Mouse (Mus musculus) G1E (cell line): ENCODE data around the gene Polm.

Source experiments
- CTCF ChIP-seq: IDR thresholded peaks from 2 replicates; pipeline ENCODE4 v1.5.1; 2012; ENCODE audit warnings: low read depth, low read length, inconsistent platforms, mixed read lengths
- GATA1 ChIP-seq: IDR thresholded peaks from 2 replicates; pipeline ENCODE4 v1.6.1; 2012; ENCODE audit warnings: borderline replicate concordance, low read length, inconsistent platforms, mixed read lengths
- GATA2 ChIP-seq: IDR thresholded peaks from 2 replicates; pipeline ENCODE4 v1.6.1; 2012; ENCODE audit warnings: low read depth, low read length, inconsistent platforms, borderline replicate concordance
- POLR2AphosphoS5 ChIP-seq: IDR thresholded peaks from 2 replicates; pipeline ENCODE4 v1.6.1; 2012; ENCODE audit warnings: low read depth, low read length, inconsistent platforms; ENCODE audit not compliant: insufficient replicate concordance
- TAL1 ChIP-seq: conservative IDR thresholded peaks from 2 replicates; pipeline ENCODE4 v1.6.1; 2012; ENCODE audit warnings: low read depth, low read length, inconsistent platforms, mixed read lengths

- TF ChIP-seq CTCF, result no peak
- TF ChIP-seq GATA1, result no peak
- no peak for TF ChIP-seq POLR2AphosphoS5
- no peak for TF ChIP-seq TAL1
- no peak for TF ChIP-seq GATA2
Measured at GRCm38 (mm10) chr11:5862394-5863105, 24.7 kb upstream of the Polm start.
